Mouse (Mus musculus): ENCODE results near the gene Dnajb3.

GRCm38 (mm10) chr1:88158430-88158829, 47.2 kb downstream of the Dnajb3 start:
- TF ChIP-seq CTCF (IDR thresholded peaks at IDR 0.05; ENCODE audit: low read depth, low read length) (no peak), GATA1 (IDR thresholded peaks at IDR 0.05; ENCODE audit: borderline replicate concordance, low read length) (no peak), POLR2AphosphoS5 (IDR thresholded peaks at IDR 0.05; ENCODE audit: insufficient replicate concordance, low read depth, low read length) (no peak), TAL1 (conservative IDR thresholded peaks at IDR 0.05; ENCODE audit: low read depth, low read length) (no peak)

Measured in G1E (cell line).